Mouse (Mus musculus) liver, adult 2 months (tissue): ENCODE data around the gene Znrf3.

Source experiments
- CTCF ChIP-seq: fragments of 200-500 bp; IDR thresholded peaks from 2 replicates; pipeline ENCODE4 v1.5.1; 2011; ENCODE audit warnings: low read depth, low read length, control low read depth
- POLR2A ChIP-seq: fragments of 200-500 bp; IDR thresholded peaks from 2 replicates; pipeline ENCODE4 v1.6.1; 2011; ENCODE audit warnings: low read length, control low read depth; ENCODE audit not compliant: insufficient read depth; ENCODE audit errors: extremely low read depth

- no peak for TF ChIP-seq CTCF
- TF ChIP-seq POLR2A, result no peak
Measured at GRCm38 (mm10) chr11:5306017-5306416, 138.6 kb downstream of the Znrf3 start.
